Mouse (Mus musculus) liver, postnatal 0 days (tissue): ENCODE measurements around the gene Fzd9.

ENCODE experiments used
- CTCF ChIP-seq: sonication (generic); IDR thresholded peaks from 2 replicates; pipeline ENCODE4 v1.5.1; 2016; ENCODE audit warnings: antibody characterized with exemption, low read depth
- EP300 ChIP-seq: IDR thresholded peaks from 2 replicates; pipeline ENCODE4 v1.6.1; 2016; ENCODE audit warnings: antibody characterized with exemption, low read depth, mild to moderate bottlenecking

GRCm38 (mm10) chr5:135243166-135243565 lies 7.9 kb downstream of the Fzd9 start:
- TF ChIP-seq CTCF (no peak), EP300 (no peak)
